Mouse (Mus musculus): ENCODE data around the gene Prkcd. TPM values are rescaled to one million over a fixed set of nuclear protein-coding genes. Genes with fewer than 3 reads are reported as not detected.

Prkcd gene
- polyA plus RNA-seq, 1 experiment from 2014 or later, result 23.6 TPM

DNA sequence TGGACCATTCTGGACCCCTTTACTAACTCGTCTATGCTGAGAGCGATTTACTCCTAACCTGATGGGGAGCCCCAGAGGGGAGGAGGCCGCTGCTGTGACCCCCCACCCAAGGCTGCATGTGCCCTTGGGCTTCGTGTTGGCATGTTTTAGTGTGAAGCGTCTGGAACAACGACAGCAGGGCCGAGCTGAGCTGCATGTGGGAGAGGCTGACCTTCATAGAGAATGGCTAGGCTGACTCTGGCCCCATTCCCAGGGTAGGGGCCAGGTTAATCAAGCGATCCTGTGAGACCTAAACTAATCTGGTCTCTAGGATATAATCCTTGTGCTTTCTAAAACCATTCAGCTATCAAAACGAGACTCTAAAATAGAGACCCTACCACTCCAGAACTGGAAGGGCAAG is 68.3 kb downstream of the Prkcd start:
- Histone ChIP-seq H3K9me3 (no peaks in the 10 kb centered on the region), H3K36me3 (replicated peaks) (peaks cover 98% of the 10 kb centered on the region), H3K27ac (no peak overlapping the region), H3K4me1 (peaks cover 6% of the 10 kb centered on the region; the same call in 1 of the 2 replicates), H3K27me3 (ENCODE audit: poor library complexity, severe bottlenecking) (no peaks in the 10 kb centered on the region), H3K4me3 (no peak overlapping the region)
- no peak for DNase-seq (ENCODE audit: extremely low spot score, low spot score)
- WGBS, result 88% methylated on average over 9 of the region's 9 CpGs

- peaks cover 97% of the 10 kb centered on the region for H3K36me3 ChIP-seq (replicated peaks)
- DNase-seq (ENCODE audit: extremely low spot score, low spot score), result no peak
- peaks cover 10% of the 10 kb centered on the region for H3K4me1 ChIP-seq
- H3K27me3 ChIP-seq (ENCODE audit: poor library complexity, severe bottlenecking), result no peaks in the 10 kb centered on the region
- no peak overlapping the region for H3K4me3 ChIP-seq
- no peak overlapping the region for H3K27ac ChIP-seq
- WGBS, result 85% methylated on average over 2 of the region's 2 CpGs
- H3K9me3 ChIP-seq, result no peaks in the 10 kb centered on the region
These were observed 69.4 kb downstream of the Prkcd start for GRCm38 (mm10) chr14:30556651-30557050.

DNA sequence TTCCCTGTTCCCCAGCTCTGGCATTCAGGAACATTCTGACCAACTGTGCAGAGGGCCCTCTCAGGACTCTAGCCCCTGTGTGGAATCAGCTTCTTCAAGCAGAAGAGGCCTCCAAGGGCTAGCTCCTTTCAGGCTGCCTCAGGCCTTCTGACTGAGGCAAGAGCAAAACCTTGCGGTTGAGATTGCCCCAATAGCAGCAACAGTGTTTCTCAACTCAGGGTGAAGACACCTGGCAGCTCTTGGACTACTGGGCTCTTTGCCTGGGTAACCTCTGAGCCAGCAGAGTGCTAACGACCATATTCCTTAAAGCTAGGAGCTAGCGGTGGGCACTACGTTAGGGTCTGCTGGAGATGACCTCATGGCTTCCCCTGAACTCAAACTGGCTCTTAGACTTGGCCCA is 72.8 kb downstream of the Prkcd start:
- H3K4me3 ChIP-seq, result no peak overlapping the region
- DNase-seq (ENCODE audit: extremely low spot score, low spot score), result no peak
- H3K36me3 ChIP-seq (replicated peaks), result peaks cover 67% of the 10 kb centered on the region
- no peaks in the 10 kb centered on the region for H3K9me3 ChIP-seq
- no peaks in the 10 kb centered on the region for H3K27me3 ChIP-seq (ENCODE audit: poor library complexity, severe bottlenecking)
- peaks cover 45% of the 10 kb centered on the region for H3K4me1 ChIP-seq
- no peak overlapping the region for H3K27ac ChIP-seq
- 96% methylated on average over 4 of the region's 4 CpGs for WGBS

- no peak for DNase-seq (ENCODE audit: extremely low spot score, low spot score)
- WGBS, result 88% methylated on average over 2 of the region's 2 CpGs
These were observed 74.0 kb downstream of the Prkcd start for GRCm38 (mm10) chr14:30551981-30552380.

GRCm38 (mm10) chr14:30551509-30551908 is 74.5 kb downstream of the Prkcd start:
- Histone ChIP-seq H3K36me3 (replicated peaks) (peaks cover 51% of the 10 kb centered on the region), H3K27me3 (ENCODE audit: poor library complexity, severe bottlenecking) (no peaks in the 10 kb centered on the region), H3K9me3 (no peaks in the 10 kb centered on the region), H3K4me1 (peaks cover 51% of the 10 kb centered on the region), H3K4me3 (peak overlapping the region; percentile 87), H3K27ac (0 out of 2 replicates have a peak overlapping the region, but pooled peaks have one; percentile 35)
- WGBS, result 82% methylated on average over 5 of the region's 5 CpGs
- no peak for DNase-seq (ENCODE audit: extremely low spot score, low spot score)

More at GRCm38 (mm10) chr14:30551981-30552380, 74.0 kb downstream of the Prkcd start:
- no peaks in the 10 kb centered on the region for H3K9me3 ChIP-seq
- H3K27ac ChIP-seq, result no peak overlapping the region
- peaks cover 51% of the 10 kb centered on the region for H3K4me1 ChIP-seq
- H3K36me3 ChIP-seq (replicated peaks), result peaks cover 55% of the 10 kb centered on the region
- peak overlapping the region; percentile 87; the same call in 1 of the 2 replicates for H3K4me3 ChIP-seq
- no peaks in the 10 kb centered on the region for H3K27me3 ChIP-seq (ENCODE audit: poor library complexity, severe bottlenecking)

DNA sequence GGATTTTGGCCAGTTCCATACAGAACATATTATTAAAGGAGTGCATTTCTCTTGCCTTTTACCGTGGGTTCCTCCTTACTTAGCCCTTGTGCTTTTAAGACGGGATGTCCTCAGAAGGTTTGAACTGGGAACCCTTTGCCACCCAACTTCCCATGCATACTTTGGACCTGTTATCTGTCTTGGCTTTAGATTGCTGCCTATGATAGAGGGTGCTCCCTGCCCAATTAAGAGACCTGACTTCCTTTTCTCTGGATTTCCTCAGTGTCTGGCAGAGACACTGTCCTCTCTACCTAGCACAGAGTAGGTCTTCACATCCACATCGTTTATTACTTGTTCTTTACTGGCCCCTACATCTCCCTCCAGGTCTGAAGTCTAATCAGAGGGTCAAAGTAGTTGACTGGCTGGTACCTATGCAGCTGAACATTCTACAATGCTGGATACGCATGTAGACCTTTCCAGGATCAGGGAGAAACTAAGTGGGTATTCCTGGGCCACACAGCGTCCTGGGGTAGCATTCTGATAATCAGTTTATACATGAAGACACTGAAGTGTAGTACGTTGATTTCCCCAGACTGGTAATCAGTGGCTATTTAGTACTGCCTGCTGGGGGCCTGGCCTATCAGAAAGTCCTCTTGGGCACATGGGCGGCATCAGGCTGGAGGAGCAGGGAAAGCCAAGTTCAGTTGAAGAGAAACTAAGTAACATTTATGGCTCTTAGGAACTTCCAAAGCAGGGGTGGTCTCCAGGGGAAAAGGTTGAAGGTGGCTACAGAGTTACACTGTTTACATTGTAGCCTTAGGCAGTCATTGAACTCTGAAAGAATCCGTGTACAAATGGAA is 75.6 kb downstream of the Prkcd start:
- DNase-seq (ENCODE audit: extremely low spot score, low spot score), result no peak
- Histone ChIP-seq H3K9me3 (no peaks in the 10 kb centered on the region), H3K27me3 (ENCODE audit: poor library complexity, severe bottlenecking) (no peaks in the 10 kb centered on the region), H3K4me1 (peaks cover 51% of the 10 kb centered on the region), H3K36me3 (replicated peaks) (peaks cover 40% of the 10 kb centered on the region), H3K4me3 (peak overlapping the region; percentile 87), H3K27ac (peak overlapping the region; percentile 97)
- WGBS, result 42% methylated on average over 8 of the region's 8 CpGs

GRCm38 (mm10) chr14:30549777-30550149 is 76.2 kb downstream of the Prkcd start:
- Histone ChIP-seq H3K27me3 (ENCODE audit: poor library complexity, severe bottlenecking) (no peaks in the 10 kb centered on the region), H3K4me3 (peak overlapping the region; percentile 87), H3K27ac (peak overlapping the region; percentile 97), H3K4me1 (peaks cover 51% of the 10 kb centered on the region), H3K9me3 (no peaks in the 10 kb centered on the region), H3K36me3 (replicated peaks) (peaks cover 33% of the 10 kb centered on the region)
- DNase-seq (ENCODE audit: extremely low spot score, low spot score), result no peak
- under 1% methylated on average over 10 of the region's 10 CpGs for WGBS

DNA sequence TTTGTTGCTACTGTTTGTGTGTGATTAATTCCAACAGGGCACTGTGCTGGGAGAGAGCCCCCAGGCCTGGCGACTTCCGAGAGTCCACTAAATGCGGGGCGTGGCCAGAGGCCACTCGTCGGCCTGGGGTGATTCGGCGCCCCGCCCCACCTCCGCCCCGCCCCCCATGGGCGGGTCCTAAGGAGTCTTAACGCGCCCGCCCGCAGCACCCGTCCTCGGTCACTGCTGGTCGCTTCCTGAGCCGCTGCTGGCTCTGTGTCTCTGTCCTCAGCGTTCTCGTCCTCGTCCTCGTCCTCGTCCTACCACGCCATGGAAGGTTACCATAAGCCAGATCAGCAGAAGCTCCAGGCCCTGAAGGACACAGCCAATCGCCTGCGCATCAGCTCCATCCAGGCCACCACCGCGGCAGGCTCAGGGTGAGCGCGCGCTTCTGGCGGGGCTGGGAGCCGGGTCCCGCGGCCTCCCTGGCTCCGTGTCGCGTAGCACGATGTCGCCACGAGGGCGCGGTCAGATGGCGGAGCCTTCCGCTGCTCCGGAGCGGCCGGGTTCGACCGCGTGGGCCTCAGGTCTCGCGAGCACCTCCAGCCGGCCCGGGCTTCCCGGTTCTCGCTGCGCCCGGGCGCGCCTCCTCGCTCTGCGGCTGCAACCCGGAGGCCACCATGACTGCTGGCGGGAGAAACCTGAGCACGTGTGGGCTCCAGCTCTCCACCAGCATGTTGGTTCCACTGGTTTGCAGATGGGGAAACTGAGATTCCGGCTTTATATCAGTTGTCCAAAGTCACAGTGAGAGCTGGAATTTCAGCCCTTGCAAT is 76.8 kb downstream of the Prkcd start:
- H3K4me3 ChIP-seq, result peak overlapping the region; percentile 87
- H3K27me3 ChIP-seq (ENCODE audit: poor library complexity, severe bottlenecking), result no peaks in the 10 kb centered on the region
- peaks cover 51% of the 10 kb centered on the region for H3K4me1 ChIP-seq
- H3K27ac ChIP-seq, result peak overlapping the region; percentile 97
- H3K36me3 ChIP-seq (replicated peaks), result peaks cover 27% of the 10 kb centered on the region
- no peaks in the 10 kb centered on the region for H3K9me3 ChIP-seq
- peak; percentile 93 for DNase-seq (ENCODE audit: extremely low spot score, low spot score)
- WGBS, result under 1% methylated on average over 69 of the region's 69 CpGs

DNA sequence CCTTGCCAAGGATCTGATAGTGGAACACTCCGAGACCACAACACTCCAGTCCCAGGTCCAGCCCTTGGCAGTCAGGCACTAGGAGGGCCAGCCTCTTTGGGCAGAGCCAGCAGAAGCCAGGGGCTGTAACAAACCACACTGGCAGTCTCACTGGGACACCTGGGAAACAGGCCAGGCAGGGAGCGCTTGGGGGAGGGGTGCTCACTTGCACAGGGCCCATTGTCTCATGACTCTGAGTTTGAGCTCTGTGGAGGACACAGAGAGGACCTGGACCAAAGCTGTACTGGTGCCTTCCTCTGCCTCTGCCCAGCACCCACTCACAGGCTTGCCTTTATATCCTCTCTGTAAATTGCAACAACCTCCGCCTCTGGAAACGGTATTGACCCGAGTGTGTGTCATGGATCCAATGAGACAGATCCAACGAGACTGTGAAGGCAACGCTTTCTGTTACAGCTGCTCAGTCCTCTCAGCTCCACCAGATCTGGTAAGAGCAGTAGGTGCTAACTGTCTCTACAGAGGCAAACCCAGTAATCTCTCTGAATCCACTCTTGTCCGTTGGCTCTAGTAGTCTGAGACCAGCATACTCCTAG is 77.8 kb downstream of the Prkcd start, which contains the start of gene Tkt:
Gene Tkt, plus strand, starts transcription at position 229 of the 590 bp plus-strand sequence.
- Histone ChIP-seq H3K9me3 (no peaks in the 10 kb centered on the region), H3K4me1 (peaks cover 48% of the 10 kb centered on the region), H3K36me3 (replicated peaks) (peaks cover 18% of the 10 kb centered on the region), H3K4me3 (peak within 1 kb of the TSS; percentile 87), H3K27ac (peak within 1 kb of the TSS; percentile 97), H3K27me3 (ENCODE audit: poor library complexity, severe bottlenecking) (no peaks in the 10 kb centered on the region)
- peak; percentile 27 for DNase-seq (ENCODE audit: extremely low spot score, low spot score)
- WGBS, result 23% methylated on average over 8 of the region's 8 CpGs

Small RNA genes lying within 50 kb of the gene (microRNA-seq; reads per million reads assigned to microRNA genes)
- 11.7 reads per million, percentile 23 among the genes with 10 or more reads in this experiment for gene Mir3076

Other genes starting within 250 kb of the Prkcd start
- gene Dcp1a, start 146.7 kb downstream of the Prkcd start, polyA plus RNA-seq (2016; fragmentation: Nextera tagmentation; extraction: Ambion mirVana), result 33.8 and 34.9 TPM in 2 replicates
- gene Cacna1d, start 134.8 kb downstream of the Prkcd start, polyA plus RNA-seq (2016; fragmentation: Nextera tagmentation; extraction: Ambion mirVana), result 1.3 TPM in 2 replicates
- 338 and 351 TPM in 2 replicates for gene Tkt, start 77.9 kb downstream of the Prkcd start, polyA plus RNA-seq (2016; fragmentation: Nextera tagmentation; extraction: Ambion mirVana)
- 12.7 and 14.7 TPM in 2 replicates for gene Rft1, start 28.1 kb upstream of the Prkcd start, polyA plus RNA-seq (2016; fragmentation: Nextera tagmentation; extraction: Ambion mirVana)
- gene Sfmbt1, start 88.6 kb upstream of the Prkcd start, polyA plus RNA-seq (2016; fragmentation: Nextera tagmentation; extraction: Ambion mirVana), result 22.6 and 23.6 TPM in 2 replicates
- gene Tmem110, start 199.4 kb upstream of the Prkcd start, polyA plus RNA-seq (2016; fragmentation: Nextera tagmentation; extraction: Ambion mirVana), result 21.9 and 22.8 TPM in 2 replicates

Measured in forebrain, embryonic 10.5 days (tissue).